Mouse (Mus musculus) midbrain, embryonic 14.5 days (tissue): ENCODE results near the gene Trp53bp1. TPM values are rescaled to one million over a fixed set of nuclear protein-coding genes. Genes with fewer than 3 reads are reported as not detected.

Experiments
- ATAC-seq: fragments of 200-750 bp; cut with Nextera tagmentation; 2 replicates; pipeline ENCODE4 v1.8.0; 2017; ENCODE audit warnings: moderate number of reproducible peaks, moderate library complexity; ENCODE audit not compliant: low FRiP score, low TSS enrichment
- DNase-seq: peaks from one replicate; pipeline ENCODE4 v3.0.0-alpha.2; 2015
- H3K27ac ChIP-seq: fragments of 300-500 bp; sonication (generic); replicated peaks from 2 replicates; pipeline ENCODE4 v1.5.1; 2014; ENCODE audit warnings: mild to moderate bottlenecking, low read depth, low read length, moderate library complexity
- H3K27me3 ChIP-seq: fragments of 300-500 bp; sonication (generic); 2 replicates; pipeline ENCODE4 v1.6.1; 2014; ENCODE audit warnings: low read length, control low read depth, mixed read lengths; ENCODE audit not compliant: control insufficient read depth, insufficient read depth
- H3K36me3 ChIP-seq: fragments of 300-500 bp; sonication (generic); 2 replicates; pipeline ENCODE4 v1.6.1; 2014; ENCODE audit warnings: low read length, control low read depth; ENCODE audit not compliant: control insufficient read depth, insufficient read depth
- H3K4me1 ChIP-seq: fragments of 300-500 bp; sonication (generic); 2 replicates; pipeline ENCODE4 v1.6.1; 2014; ENCODE audit warnings: mild to moderate bottlenecking, antibody characterized with exemption, low read length, control low read depth; ENCODE audit not compliant: control insufficient read depth, insufficient read depth
- H3K4me2 ChIP-seq: fragments of 300-500 bp; sonication (generic); 2 replicates; pipeline ENCODE4 v1.6.1; 2014; ENCODE audit warnings: mild to moderate bottlenecking, low read length, moderate library complexity
- H3K4me3 ChIP-seq: fragments of 300-500 bp; sonication (generic); replicated peaks from 2 replicates; pipeline ENCODE4 v1.5.1; 2014; ENCODE audit warnings: low read depth, low read length
- H3K9ac ChIP-seq: fragments of 300-500 bp; sonication (generic); replicated peaks from 2 replicates; pipeline ENCODE4 v1.6.1; 2014; ENCODE audit warnings: mild to moderate bottlenecking, low read length, moderate library complexity
- H3K9me3 ChIP-seq: fragments of 300-500 bp; sonication (generic); 2 replicates; pipeline ENCODE4 v1.6.1; 2016; ENCODE audit warnings: low read length, control low read depth, mixed read lengths; ENCODE audit not compliant: control insufficient read depth
- WGBS: fragments of 180-500 bp; shearing (Covaris S2); extraction: QIAGEN DNeasy Blood & Tissue Kit; methylation state at CpG from one replicate; pipeline ENCODE4 v1.1.7; 2014; 5-methylcytosine and 5-hydroxymethylcytosine counted together
- polyA plus RNA-seq: library from polyadenylated mRNA; unstranded; fragments of >200 nt; fragmentation: Nextera tagmentation; extraction: Ambion mirVana; gene quantifications from 2 replicates; pipeline ENCODE4 v1.2.1, GENCODE M21; 2014

The Trp53bp1 gene
- polyA plus RNA-seq, 1 experiment from 2014 or later: 193 TPM

DNA sequence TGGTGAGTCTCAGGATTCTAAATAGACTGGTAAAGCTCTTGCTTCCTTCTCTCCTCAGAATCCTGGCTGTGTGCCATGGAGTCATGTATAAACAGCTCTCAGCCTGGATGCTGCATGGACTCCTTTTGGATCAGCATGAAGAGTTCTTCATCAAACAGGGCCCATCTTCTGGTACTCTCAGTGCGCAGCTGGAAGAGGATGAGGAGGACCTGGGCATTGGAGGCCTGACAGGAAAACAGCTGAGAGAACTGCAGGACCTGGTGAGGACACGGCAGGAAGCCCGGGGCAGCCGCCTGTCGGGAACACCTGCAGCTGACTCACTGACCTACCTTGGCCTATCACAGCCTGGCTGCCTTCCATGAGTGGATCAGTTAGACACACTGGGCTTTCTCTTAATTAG lies 87.8 kb downstream of the Trp53bp1 start:
- peaks cover 65% of the 10 kb centered on the region for H3K36me3 ChIP-seq
- H3K4me2 ChIP-seq: no peak overlapping the region

DNA sequence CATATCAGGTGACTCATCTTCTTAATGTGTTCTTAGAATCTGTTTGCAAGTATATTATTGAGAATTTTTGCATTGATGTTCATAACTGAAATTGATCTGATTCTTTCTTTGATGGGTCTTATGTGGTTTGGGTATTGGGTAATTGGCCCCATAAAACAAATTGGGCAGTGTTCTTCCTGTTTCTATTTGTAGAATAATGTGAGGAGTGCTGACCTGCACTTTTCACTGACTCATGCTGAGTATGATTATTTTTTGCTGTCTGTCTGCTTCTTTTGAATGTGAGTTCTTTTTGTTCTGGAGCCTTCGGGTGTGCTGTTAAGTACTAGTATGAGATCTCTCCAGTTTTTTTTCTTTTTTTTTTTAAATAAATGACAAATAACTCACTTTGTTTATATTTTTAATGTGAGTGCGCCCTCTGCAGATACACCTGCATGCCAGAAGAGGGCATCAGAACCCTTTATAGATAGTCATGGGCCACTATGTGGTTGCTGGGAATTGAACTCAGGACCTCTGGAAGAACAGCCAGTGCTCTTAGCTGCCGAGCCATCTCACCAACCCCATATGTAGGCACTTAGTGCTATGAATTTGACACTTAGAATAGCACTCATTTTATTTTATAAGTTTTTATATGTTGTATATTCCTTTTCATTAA lies 92.3 kb downstream of the Trp53bp1 start:
- Histone ChIP-seq H3K9me3 (no peaks in the 10 kb centered on the region), H3K4me2 (no peak overlapping the region), H3K4me3 (no peak overlapping the region), H3K4me1 (no peaks in the 10 kb centered on the region), H3K9ac (no peak overlapping the region), H3K36me3 (peaks cover 67% of the 10 kb centered on the region), H3K27me3 (no peaks in the 10 kb centered on the region), H3K27ac (no peak overlapping the region)
- ATAC-seq (no peak), DNase-seq (no peak)
- 95% methylated on average over 3 of the region's 3 CpGs for WGBS

More for the DNA sequence above, 87.8 kb downstream of the Trp53bp1 start:
- ATAC-seq (no peak), DNase-seq (no peak)
- 86% methylated on average over 5 of the region's 5 CpGs for WGBS
- Histone ChIP-seq H3K9me3 (no peaks in the 10 kb centered on the region), H3K27me3 (no peaks in the 10 kb centered on the region), H3K4me3 (no peak overlapping the region), H3K4me1 (no peaks in the 10 kb centered on the region), H3K27ac (no peak overlapping the region), H3K9ac (no peak overlapping the region)

DNA sequence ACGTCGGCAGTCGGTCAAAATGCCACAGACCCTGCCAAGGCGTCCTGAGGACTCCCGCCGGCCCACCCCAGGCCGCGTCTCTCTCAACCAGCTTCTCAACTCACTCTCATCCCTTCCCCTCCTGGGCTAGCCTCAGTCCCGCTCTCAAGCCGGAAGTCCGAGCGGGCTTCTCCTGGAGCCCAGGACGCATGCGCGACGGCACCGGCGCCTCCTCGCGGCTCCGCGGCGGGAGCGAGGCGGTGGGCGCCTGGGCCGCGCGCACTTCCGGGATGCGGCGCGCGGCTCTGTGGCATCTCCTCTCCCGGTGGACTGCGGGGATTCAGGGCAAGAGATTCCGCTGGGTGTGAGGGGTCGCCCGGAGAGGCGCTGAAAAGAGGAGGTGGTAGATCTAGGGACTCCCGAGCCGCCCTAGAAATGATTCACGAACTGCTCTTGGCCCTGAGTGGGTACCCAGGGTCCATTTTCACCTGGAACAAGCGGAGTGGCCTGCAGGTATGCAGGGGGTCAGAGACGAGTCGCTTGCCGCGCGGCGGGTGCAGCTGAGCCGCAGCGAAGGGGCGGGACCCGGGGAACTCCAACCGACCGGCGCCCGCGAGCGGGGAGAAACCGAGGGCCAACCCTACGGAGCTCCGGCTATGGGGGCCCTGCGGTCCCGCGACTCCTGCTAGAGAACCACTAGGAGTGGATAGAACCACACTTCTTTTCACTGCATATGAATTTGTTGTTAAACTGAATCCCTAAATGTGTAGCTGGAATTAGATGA lies 100.0 kb downstream of the Trp53bp1 start, which contains the start of gene Zscan29:
Zscan29 (minus strand) TSS at position 146 of the 763 bp plus-strand sequence.
- peak; percentile 97 for DNase-seq
- peak within 1 kb of the TSS; percentile 83 for H3K4me3 ChIP-seq
- H3K36me3 ChIP-seq: peaks cover 34% of the 10 kb centered on the region
- no peaks in the 10 kb centered on the region for H3K9me3 ChIP-seq
- H3K27ac ChIP-seq: peak within 1 kb of the TSS; percentile 65
- peaks cover 23% of the 10 kb centered on the region for H3K4me1 ChIP-seq
- peak within 1 kb of the TSS; percentile 74 for H3K4me2 ChIP-seq
- WGBS: under 1% methylated on average over 66 of the region's 66 CpGs
- H3K27me3 ChIP-seq: no peaks in the 10 kb centered on the region
- peak; percentile 95 for ATAC-seq
- H3K9ac ChIP-seq: peak within 1 kb of the TSS; percentile 65

DNA sequence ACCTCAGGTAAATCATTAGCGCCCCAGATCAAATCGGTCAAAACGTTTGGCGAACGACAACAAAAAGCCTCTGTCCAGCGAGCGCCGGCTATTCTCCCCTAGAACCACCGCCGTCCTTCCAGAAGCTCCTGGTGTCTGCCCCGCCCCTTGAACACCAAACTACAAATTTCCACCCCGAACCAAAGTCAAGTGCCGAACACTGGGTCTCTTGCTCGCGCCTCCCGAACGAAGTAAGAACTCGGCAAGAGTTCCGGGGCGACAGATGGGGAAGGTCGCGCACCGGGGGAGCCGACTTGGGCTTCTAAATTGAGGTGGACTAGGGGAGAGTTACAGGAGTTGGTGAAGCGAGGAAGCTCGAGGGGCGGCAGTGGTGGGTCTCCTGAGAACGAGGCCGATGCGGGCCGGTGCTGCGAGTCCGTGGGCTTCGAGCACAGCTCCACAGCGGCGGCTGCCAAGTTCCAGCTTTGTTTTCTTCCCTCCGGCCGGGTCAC lies 100.7 kb downstream of the Trp53bp1 start, which contains the start of gene Tubgcp4:
Tubgcp4 (plus strand) TSS at position 174 of the 491 bp plus-strand sequence.
- no peak for DNase-seq
- no peaks in the 10 kb centered on the region for H3K9me3 ChIP-seq
- no peaks in the 10 kb centered on the region for H3K27me3 ChIP-seq
- H3K4me1 ChIP-seq: peaks cover 23% of the 10 kb centered on the region
- no peak; the same call in 1 of the 2 replicates for ATAC-seq
- peak within 1 kb of the TSS; percentile 74 for H3K4me2 ChIP-seq
- H3K36me3 ChIP-seq: peaks cover 32% of the 10 kb centered on the region
- peak within 1 kb of the TSS; percentile 83 for H3K4me3 ChIP-seq
- H3K9ac ChIP-seq: peak within 1 kb of the TSS; percentile 65
- WGBS: under 1% methylated on average over 38 of the region's 38 CpGs
- H3K27ac ChIP-seq: peak within 1 kb of the TSS; percentile 65

DNA sequence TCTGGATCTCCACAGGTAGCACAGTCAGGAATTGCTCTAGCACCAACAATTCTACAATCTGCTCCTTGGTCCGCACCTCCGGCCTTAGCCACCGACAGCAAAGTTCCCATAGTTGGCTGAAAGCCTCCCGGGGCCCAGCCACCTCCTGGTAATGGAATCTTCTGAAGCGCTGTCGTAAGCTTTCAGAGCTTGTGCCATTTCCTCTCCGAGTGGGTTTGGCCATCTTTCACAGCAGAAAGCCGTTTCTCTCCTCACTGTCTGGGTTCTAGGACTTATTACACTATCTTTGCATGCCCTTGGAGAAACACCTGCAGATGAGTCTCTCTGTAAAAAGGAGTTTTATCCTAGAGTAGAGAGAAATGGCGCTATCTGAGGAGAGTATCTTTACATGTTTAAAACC lies 101.3 kb downstream of the Trp53bp1 start:
- H3K4me1 ChIP-seq: peaks cover 23% of the 10 kb centered on the region
- H3K4me3 ChIP-seq: peak overlapping the region; percentile 83
- H3K27me3 ChIP-seq: no peaks in the 10 kb centered on the region
- no peak overlapping the region for H3K27ac ChIP-seq
- peaks cover 30% of the 10 kb centered on the region for H3K36me3 ChIP-seq
- peak; percentile 25 for DNase-seq
- WGBS: 8% methylated on average over 9 of the region's 9 CpGs
- H3K9me3 ChIP-seq: no peaks in the 10 kb centered on the region
- H3K9ac ChIP-seq: peak overlapping the region; percentile 65
- peak overlapping the region; percentile 74 for H3K4me2 ChIP-seq
- no peak for ATAC-seq

DNA sequence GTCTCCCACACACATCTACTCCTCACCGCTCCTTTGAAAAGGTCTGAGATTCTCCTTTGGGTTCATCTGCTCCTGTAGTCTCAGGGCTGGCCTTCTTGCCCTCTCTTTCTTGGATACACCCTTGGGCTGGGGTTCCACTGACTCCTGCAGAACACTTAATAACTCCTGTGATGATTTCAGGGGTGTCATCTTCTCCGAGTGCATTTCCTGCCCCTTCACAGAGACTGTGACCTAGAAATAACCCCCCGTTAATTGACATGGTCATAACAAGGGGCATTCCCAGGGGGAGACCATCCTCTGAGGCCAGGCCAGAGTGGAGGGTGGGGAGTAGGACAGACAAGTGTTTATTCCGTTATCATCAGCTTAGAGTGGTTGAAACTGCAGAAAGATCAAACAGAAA lies 102.0 kb downstream of the Trp53bp1 start:
- Histone ChIP-seq H3K4me1 (peaks cover 23% of the 10 kb centered on the region), H3K36me3 (peaks cover 29% of the 10 kb centered on the region), H3K27me3 (no peaks in the 10 kb centered on the region), H3K9me3 (no peaks in the 10 kb centered on the region), H3K4me3 (peak overlapping the region; percentile 83), H3K4me2 (peak overlapping the region; percentile 74), H3K9ac (peak overlapping the region; percentile 65; the same call in 1 of the 2 replicates), H3K27ac (no peak overlapping the region)
- no peak for ATAC-seq
- WGBS: 80% methylated on average over 4 of the region's 4 CpGs
- DNase-seq: no peak

DNA sequence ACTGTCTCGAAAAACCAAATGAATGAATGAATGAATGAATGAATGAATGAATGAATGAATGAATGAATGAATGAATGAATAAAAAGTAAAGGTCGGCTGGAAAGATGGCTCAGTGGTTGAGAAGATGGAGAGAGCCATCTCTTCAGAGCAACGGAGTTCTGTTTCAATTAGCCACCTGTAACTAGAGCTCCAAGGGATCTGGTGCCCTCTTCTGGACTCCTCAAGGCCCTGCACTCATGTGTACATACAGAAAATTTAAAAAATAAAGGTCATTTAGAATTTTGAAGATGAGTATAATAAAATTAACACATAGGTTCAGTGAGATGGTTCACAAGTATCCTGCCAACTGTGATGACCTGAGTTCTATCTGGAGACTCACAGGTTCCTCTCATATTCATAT lies 118.1 kb downstream of the Trp53bp1 start:
- Histone ChIP-seq H3K4me3 (no peak overlapping the region), H3K4me1 (no peaks in the 10 kb centered on the region), H3K36me3 (peaks cover 59% of the 10 kb centered on the region), H3K9me3 (no peaks in the 10 kb centered on the region), H3K27ac (no peak overlapping the region), H3K27me3 (no peaks in the 10 kb centered on the region), H3K4me2 (no peak overlapping the region), H3K9ac (no peak overlapping the region)
- DNase-seq: no peak
- ATAC-seq: no peak
- WGBS: 87% methylated on average over 3 of the region's 3 CpGs

DNA sequence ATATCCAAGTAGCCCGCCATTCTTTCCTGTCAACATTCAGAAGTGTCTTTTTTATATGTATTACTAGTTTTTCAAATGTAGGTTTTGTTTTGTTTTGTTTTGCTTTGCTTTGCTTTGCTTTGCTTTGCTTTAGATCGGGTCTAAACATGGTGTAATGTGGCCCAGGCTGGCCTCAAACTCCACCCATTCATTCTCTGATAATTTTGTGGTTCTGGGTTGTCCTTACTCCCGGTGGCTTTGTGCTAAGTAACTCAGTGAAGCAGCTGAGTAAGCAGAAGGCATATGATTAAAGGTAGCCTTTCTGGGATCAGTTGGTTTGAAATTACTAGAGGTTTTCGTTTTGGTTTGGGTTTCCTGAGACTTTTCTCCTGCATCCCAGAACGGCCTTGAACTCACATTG lies 121.5 kb downstream of the Trp53bp1 start:
- H3K36me3 ChIP-seq: peaks cover 58% of the 10 kb centered on the region
- H3K9me3 ChIP-seq: no peaks in the 10 kb centered on the region
- no peak overlapping the region for H3K27ac ChIP-seq
- no peak for DNase-seq
- H3K27me3 ChIP-seq: no peaks in the 10 kb centered on the region
- H3K4me1 ChIP-seq: no peaks in the 10 kb centered on the region
- no peak overlapping the region for H3K4me2 ChIP-seq
- WGBS: 93% methylated on average over 5 of the region's 5 CpGs
- no peak overlapping the region for H3K9ac ChIP-seq
- no peak for ATAC-seq
- no peak overlapping the region for H3K4me3 ChIP-seq
